Mouse (Mus musculus) embryonic fibroblast, embryonic 13.5 days (primary cell): ENCODE data around the gene Sgsm2. TPM values are rescaled to one million over a fixed set of nuclear protein-coding genes. Genes with fewer than 3 reads are reported as not detected.
"Not testable (repeated sequence)": the region's sequence is repeated elsewhere in the genome, so short reads cannot be mapped to it uniquely, and the experiment has no call there.

Source experiments
- H3K27ac ChIP-seq: 2 replicates; pipeline ENCODE4 v1.5.1; 2012; ENCODE audit warnings: low read length, control low read depth, inconsistent platforms; ENCODE audit not compliant: insufficient read depth
- H3K4me1 ChIP-seq: 2 replicates; pipeline ENCODE4 v1.6.1; 2011; ENCODE audit warnings: low read length; ENCODE audit not compliant: control insufficient read depth, insufficient read depth
- H3K4me3 ChIP-seq: 2 replicates; pipeline ENCODE4 v1.5.1; 2011; ENCODE audit warnings: mild to moderate bottlenecking, control low read depth, low read length; ENCODE audit not compliant: insufficient read depth
- CTCF ChIP-seq: IDR thresholded peaks from 2 replicates; pipeline ENCODE4 v1.5.1; 2011; ENCODE audit warnings: mild to moderate bottlenecking, control low read depth, low read length, moderate library complexity, borderline replicate concordance; ENCODE audit not compliant: insufficient read depth
- POLR2A ChIP-seq: IDR thresholded peaks from 2 replicates; pipeline ENCODE4 v1.6.1; 2011; ENCODE audit warnings: low read depth, mild to moderate bottlenecking, control low read depth, low read length, moderate library complexity
- polyA plus RNA-seq: library from polyadenylated mRNA; stranded (reverse); fragments of >200 nt; gene quantifications from 2 replicates; pipeline ENCODE4 v1.2.4, GENCODE M21; 2011; ENCODE audit warnings: low read depth; ENCODE audit not compliant: missing spikeins, insufficient read length

Sgsm2 gene
- polyA plus RNA-seq, 1 experiment = 11.4 TPM

DNA sequence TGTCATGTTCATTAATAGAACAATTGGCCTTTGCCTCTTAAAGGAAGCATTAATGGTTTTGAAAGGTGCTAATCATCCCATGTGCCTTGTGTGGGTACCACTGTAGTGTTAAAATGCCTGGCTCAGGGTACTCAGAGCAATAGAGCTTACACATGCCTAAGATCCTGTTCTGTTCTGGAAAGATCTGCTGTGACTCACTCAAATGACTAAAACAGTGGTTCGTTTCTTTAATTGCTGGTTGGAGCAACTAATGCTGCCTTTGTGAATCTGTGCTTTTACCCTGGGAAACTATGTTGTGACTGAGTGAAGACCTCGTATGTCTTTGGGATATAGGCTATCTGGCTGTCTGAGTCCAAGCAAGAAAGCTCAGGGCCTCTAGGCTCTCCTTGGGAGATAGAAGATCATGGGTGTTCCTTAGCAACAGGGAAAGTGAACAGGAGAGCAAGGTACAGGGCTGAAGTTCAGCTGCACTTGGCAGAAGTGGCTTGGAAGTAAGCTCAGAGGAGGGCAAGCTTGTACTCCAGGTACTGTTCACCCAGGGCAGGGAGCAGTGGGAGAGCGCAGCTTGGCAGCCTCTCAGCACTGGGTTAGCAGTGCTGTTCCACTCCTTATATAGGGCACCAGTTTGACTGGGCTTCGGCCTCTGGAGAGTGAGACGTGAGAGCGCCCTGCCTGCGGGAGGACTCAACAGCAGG lies 74.0 kb downstream of the Sgsm2 start:
- Histone ChIP-seq H3K4me1 (peaks cover 4% of the 10 kb centered on the region), H3K4me3 (no peak overlapping the region), H3K27ac (no peak overlapping the region)
- TF ChIP-seq POLR2A = no peak
- TF ChIP-seq CTCF = no peak

DNA sequence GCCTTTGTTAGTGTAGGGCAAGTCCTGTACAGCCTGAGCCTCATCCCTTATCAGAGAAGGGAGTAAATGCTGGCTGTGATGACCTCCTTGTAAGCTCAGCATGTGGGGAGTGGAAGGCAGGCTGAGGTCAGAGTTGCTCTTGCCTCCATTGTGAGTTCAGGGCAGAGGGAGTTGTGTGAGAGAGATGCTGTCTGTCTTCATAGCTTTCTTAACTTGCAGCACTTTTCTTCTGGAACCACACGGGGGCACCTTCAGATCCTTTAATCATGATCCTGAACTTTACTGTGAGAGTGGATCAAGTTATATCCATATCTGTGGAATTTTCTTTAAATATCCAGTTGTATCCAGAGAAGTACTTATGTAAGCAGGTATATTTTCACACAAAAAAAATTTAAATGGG lies 75.4 kb downstream of the Sgsm2 start:
- Histone ChIP-seq H3K4me3 (no peak overlapping the region), H3K27ac (no peak overlapping the region), H3K4me1 (peaks cover 4% of the 10 kb centered on the region)
- TF ChIP-seq POLR2A (no peak), CTCF (no peak)

- TF ChIP-seq CTCF = no peak
- TF ChIP-seq POLR2A = no peak
- Histone ChIP-seq H3K4me3 (no peak overlapping the region), H3K27ac (no peak overlapping the region), H3K4me1 (peaks cover 1% of the 10 kb centered on the region)
Measured at GRCm38 (mm10) chr11:74820921-74821320, 75.9 kb downstream of the Sgsm2 start.

- no peaks in the 10 kb centered on the region for H3K4me1 ChIP-seq
- no peak overlapping the region for H3K27ac ChIP-seq
- no peak for TF ChIP-seq CTCF
- TF ChIP-seq POLR2A = no peak
- no peak overlapping the region for H3K4me3 ChIP-seq
Measured at GRCm38 (mm10) chr11:74815795-74816194, 81.1 kb downstream of the Sgsm2 start.

- no peak for TF ChIP-seq POLR2A
- TF ChIP-seq CTCF = no peak
- H3K4me3 ChIP-seq = no peak overlapping the region
Measured at GRCm38 (mm10) chr11:74811538-74811937, 85.3 kb downstream of the Sgsm2 start.

GRCm38 (mm10) chr11:74811027-74811426 lies 85.8 kb downstream of the Sgsm2 start:
- H3K4me1 ChIP-seq, H3K27ac ChIP-seq, H3K4me3 ChIP-seq: not testable (repeated sequence)

More at GRCm38 (mm10) chr11:74811538-74811937, 85.3 kb downstream of the Sgsm2 start:
- H3K4me1 ChIP-seq = no peaks in the 10 kb centered on the region
- no peak overlapping the region for H3K27ac ChIP-seq

- Histone ChIP-seq H3K27ac (no peak overlapping the region), H3K4me1 (no peaks in the 10 kb centered on the region), H3K4me3 (no peak overlapping the region)
- TF ChIP-seq POLR2A (no peak), CTCF (no peak)
Measured at GRCm38 (mm10) chr11:74810134-74810533, 86.7 kb downstream of the Sgsm2 start.

- Histone ChIP-seq H3K27ac (no peak overlapping the region), H3K4me1 (no peaks in the 10 kb centered on the region), H3K4me3 (no peak overlapping the region)
- no peak for TF ChIP-seq CTCF
- no peak for TF ChIP-seq POLR2A
Measured at GRCm38 (mm10) chr11:74808251-74808853, 88.5 kb downstream of the Sgsm2 start.

DNA sequence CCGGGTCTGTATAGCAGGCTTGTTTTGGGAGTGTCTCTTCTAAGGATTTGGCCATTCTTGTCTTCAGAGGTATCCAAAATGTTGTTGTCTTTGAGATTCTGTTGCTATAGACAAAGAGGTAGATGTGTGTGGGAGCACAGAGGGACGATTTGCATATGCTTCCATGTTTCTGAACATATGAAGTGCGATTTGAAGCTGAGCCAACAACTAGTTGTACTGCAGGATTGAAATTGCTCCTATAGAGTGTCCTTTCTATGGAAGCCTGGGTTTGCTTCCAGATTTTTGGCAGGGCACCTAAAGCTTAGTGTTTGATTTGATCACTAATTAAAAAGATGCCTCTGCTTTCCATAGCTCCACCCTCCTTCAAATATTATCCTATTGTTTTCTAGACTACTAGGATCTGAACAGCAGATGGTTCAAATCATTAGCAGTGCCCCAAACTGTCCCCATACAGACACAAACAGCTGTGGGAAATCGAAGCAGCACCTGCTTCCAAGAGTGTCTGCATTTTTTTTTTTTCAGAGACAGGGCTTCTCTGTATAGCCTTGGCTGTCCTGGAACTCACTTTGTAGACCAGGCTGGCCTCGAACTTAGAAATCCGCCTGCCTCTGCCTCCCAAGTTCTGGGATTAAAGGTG lies 89.5 kb downstream of the Sgsm2 start:
- no peak for TF ChIP-seq CTCF
- no peak for TF ChIP-seq POLR2A
- H3K4me1 ChIP-seq = no peaks in the 10 kb centered on the region
- no peak overlapping the region for H3K27ac ChIP-seq
- no peak overlapping the region for H3K4me3 ChIP-seq

DNA sequence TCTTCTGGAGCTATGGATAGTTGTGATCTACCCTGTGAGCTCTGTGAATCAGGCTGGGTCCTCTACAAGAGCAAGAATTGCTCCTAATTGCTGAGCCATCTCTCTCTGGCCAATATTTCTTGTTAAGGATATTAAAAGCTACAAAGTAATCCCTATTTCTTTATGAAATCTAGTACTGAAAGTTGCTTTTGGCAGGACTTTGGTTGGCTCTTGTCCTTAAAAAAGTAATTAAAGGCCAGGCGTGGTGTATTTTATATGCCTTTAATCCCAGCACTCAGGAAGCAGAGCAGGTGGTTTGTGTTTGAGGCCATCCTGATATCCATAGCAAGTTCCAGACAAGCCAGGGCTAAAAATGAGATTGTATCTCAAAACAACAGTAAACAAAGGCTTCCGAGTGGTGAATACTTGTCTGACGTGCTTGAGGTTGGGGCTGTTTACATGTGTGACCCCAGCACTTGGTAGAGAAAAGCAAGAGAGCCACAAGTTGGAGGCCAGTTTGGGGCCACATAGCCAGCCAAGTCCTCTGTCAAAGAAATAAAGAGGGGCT lies 92.7 kb downstream of the Sgsm2 start:
- no peaks in the 10 kb centered on the region for H3K4me1 ChIP-seq
- H3K27ac ChIP-seq = no peak overlapping the region
- no peak overlapping the region for H3K4me3 ChIP-seq
- TF ChIP-seq CTCF (no peak), POLR2A (no peak)
